Mouse (Mus musculus): Measurements from ENCODE around the gene 8030474K03Rik. TPM values are rescaled to one million over a fixed set of nuclear protein-coding genes. Genes with fewer than 3 reads are reported as not detected.
"Not testable (repeated sequence)": the region's sequence is repeated elsewhere in the genome, so short reads cannot be mapped to it uniquely, and the experiment has no call there.

Gene 8030474K03Rik
- polyA plus RNA-seq, 1 experiment from 2014 or later = not detected

DNA sequence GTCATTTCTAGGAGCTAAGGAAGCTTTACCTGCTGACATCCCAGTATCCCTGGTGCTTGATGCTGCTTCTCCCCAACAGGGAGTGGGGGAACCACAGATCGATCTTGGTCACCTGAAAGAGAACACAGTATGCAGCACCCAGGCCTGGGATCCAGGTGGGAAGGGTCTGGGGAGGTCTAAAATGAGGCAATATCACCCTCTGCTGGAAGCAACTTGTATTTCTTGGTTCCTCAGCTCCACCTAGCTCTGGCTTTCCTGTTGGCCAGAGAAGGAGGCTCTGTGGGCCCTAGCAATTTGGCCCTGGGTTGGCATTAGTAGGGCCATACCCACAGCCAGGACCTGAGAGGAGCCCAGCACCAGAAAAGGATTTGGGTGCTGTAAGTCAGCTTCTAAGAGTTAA, 24.7 kb downstream of the 8030474K03Rik start:
- Histone ChIP-seq H3K4me2 (no peak overlapping the region), H3K36me3 (no peaks in the 10 kb centered on the region), H3K27me3 (replicated peaks) (peaks cover 11% of the 10 kb centered on the region), H3K9ac (replicated peaks) (no peak overlapping the region), H3K27ac (replicated peaks) (no peak overlapping the region), H3K4me1 (no peaks in the 10 kb centered on the region), H3K4me3 (replicated peaks) (no peak overlapping the region), H3K9me3 (replicated peaks) (no peaks in the 10 kb centered on the region)
- WGBS = 56% methylated on average over 1 of the region's 1 CpGs
- ATAC-seq (ENCODE audit: low FRiP score) = no peak

DNA sequence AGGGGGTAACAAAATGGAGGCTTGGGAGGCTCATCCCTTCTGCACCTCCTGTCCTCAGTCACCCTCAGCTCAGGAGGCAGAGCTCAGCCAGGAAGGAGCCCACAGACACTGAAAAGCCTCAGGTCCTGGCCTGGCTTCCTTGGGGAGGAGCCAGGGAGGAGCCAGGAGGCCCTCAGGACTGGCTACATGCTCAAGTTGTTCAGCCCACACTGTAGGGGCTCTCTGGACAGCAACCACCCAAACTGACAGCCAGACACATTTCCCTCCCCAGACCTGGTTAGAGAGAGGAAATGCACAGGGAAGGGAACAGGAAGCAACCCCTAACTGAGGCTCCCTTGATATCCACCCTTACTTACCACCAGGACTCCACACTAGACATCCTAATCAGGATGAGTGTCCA, 25.5 kb downstream of the 8030474K03Rik start:
- H3K4me1 ChIP-seq; ATAC-seq (ENCODE audit: low FRiP score); H3K27me3 ChIP-seq (replicated peaks); H3K4me3 ChIP-seq (replicated peaks); H3K36me3 ChIP-seq; H3K4me2 ChIP-seq; H3K9me3 ChIP-seq (replicated peaks); H3K27ac ChIP-seq (replicated peaks); H3K9ac ChIP-seq (replicated peaks): not testable (repeated sequence)

DNA sequence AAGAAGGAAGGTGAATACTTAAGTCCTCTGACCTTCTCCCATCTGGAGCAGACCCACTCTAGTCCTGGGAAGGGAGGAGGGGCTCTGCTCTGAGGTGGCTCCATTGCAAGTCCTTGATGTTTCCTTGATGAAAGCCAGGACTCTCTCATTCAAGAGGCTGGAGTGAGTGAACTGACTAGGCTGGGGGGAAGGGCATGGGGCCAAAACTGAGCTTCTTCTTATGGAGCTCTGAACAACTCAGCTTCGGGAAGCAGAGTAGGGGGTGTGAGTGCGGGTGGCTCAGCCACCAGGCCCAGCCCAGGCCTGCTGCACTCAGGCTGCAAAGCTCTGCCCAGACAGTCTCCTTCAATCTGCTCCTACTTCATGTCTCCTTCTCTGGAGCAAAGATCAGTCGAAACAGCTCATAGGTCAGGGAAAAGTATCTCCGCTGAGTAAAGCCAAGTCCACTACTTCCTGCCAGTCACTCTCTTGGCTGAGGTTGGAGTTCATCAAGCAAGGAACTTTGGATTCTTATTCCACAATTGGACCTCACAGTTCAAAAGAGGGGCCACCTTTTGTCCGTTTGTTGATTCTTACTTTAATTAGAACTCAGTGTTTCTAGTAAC, 52.8 kb downstream of the 8030474K03Rik start:
- Histone ChIP-seq H3K9me3 (replicated peaks) (no peaks in the 10 kb centered on the region), H3K9ac (replicated peaks) (no peak overlapping the region), H3K27me3 (replicated peaks) (peaks cover 70% of the 10 kb centered on the region), H3K36me3 (no peaks in the 10 kb centered on the region), H3K4me2 (no peak overlapping the region), H3K4me3 (replicated peaks) (no peak overlapping the region), H3K27ac (replicated peaks) (no peak overlapping the region), H3K4me1 (peaks cover 4% of the 10 kb centered on the region; the same call in 1 of the 2 replicates)
- no peak for ATAC-seq (ENCODE audit: low FRiP score)
- 64% methylated on average over 5 of the region's 5 CpGs for WGBS

Other genes with a start within 250 kb of the 8030474K03Rik start
- 165 and 168 TPM in 2 replicates for gene Ogt, start 154.6 kb upstream of the 8030474K03Rik start, polyA plus RNA-seq (2015; fragmentation: Nextera tagmentation; extraction: Ambion mirVana)
- 0.40 and 0.95 TPM in 2 replicates for gene Cxcr3, start 60.4 kb upstream of the 8030474K03Rik start, polyA plus RNA-seq (2015; fragmentation: Nextera tagmentation; extraction: Ambion mirVana)
- 0.32 TPM in 1 of 2 replicates, not detected in the other for gene Gm4779, start 233 bp upstream of the 8030474K03Rik start, polyA plus RNA-seq (2015; fragmentation: Nextera tagmentation; extraction: Ambion mirVana)
- gene Nhsl2, start 54.7 kb downstream of the 8030474K03Rik start, polyA plus RNA-seq (2015; fragmentation: Nextera tagmentation; extraction: Ambion mirVana) = 4.7 and 5.9 TPM in 2 replicates

Data from neural tube, embryonic 15.5 days (tissue).